Mouse (Mus musculus): Measurements from ENCODE around the gene H1f0. TPM values are rescaled to one million over a fixed set of nuclear protein-coding genes. Genes with fewer than 3 reads are reported as not detected.
A peak's percentile ranks its signal among the peaks of the same experiment; 100 is the strongest.

The H1f0 gene
- total RNA-seq, 2 experiments from 2014 or later: 79.6 to 93.8 TPM

- no peak for DNase-seq (ENCODE audit: low spot score in 2 of 2)
These were observed 38.0 kb downstream of the H1f0 start for GRCm38 (mm10) chr15:79066276-79066675.

- DNase-seq (ENCODE audit: low spot score in 2 of 2): no peak
These were observed 39.4 kb downstream of the H1f0 start for GRCm38 (mm10) chr15:79067631-79068030.

GRCm38 (mm10) chr15:79068416-79068815, 40.2 kb downstream of the H1f0 start:
- DNase-seq (ENCODE audit: low spot score in 2 of 2): no peak

DNA sequence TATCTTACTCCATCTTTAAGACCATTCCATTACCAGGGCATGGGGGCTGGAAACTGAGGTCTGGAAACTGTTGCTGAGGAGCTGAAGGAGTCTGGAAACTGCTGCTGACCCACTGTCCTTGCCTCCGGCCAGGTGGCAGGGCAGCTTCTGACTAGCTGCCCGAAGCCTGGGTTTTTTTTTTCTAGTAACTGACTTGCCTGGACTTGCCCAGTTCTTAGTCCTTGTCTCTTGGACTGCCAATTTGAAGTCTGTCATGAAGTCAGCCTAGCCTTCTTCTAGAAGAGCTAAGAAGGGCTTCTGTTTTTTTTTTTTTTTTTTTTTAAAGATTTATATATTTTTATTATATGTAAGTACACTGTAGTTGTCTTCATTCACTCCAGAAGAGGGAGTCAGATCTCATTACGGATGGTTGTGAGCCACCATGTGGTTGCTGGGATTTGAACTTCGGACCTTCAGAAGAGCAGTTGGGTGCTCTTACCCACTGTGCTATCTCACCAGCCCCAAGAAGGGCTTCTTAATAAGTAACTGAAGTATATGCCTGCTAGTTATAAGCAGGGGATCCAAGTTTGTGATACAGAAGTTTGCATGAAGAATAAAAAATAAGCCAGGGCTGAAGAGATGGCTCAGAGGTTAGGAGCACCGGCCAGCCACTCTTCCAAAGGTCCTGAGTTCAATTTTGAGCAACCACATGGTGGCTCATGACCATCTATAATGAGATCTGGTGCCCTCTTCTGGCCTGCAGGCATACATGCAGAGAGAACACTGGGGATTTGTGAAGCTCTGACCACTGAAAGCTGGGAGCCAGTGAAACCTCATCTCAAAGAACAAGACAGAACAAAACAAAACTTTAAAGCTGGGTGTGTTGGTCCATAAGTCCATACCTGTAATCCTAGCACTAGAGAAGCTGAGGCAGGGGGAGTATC, 43.1 kb downstream of the H1f0 start:
- DNase-seq (ENCODE audit: low spot score in 2 of 2): peak; percentile 30 to 39

GRCm38 (mm10) chr15:79073752-79074151, 45.5 kb downstream of the H1f0 start:
- DNase-seq (ENCODE audit: low spot score in 2 of 2): no peak

DNA sequence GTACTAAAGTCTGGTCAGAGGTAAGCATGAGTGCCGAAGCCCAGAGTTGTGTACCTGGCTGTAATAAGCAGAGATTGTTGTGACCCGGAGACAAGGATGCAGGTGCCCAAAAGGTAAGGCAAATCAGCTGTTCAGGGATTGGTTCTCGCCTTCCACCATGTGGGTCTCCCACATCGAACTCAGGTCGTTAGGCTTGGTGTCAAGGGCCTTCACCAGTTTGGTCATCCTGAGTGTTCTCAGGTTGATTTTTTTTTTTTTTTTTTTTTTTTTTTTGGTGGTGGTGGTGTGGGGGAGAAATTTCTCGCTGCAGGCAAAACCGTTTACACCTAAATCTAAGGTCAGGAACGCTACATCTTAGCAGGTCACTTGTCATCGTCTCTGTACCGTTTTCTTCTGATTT, 46.2 kb downstream of the H1f0 start:
- no peak for DNase-seq (ENCODE audit: low spot score in 2 of 2)

GRCm38 (mm10) chr15:79074913-79075532, 46.8 kb downstream of the H1f0 start, which contains the start of gene Eif3l:
TSS of gene Eif3l (plus strand) at chr15:79075179.
- DNase-seq (ENCODE audit: low spot score in 2 of 2): peak; percentile 88 to 90

GRCm38 (mm10) chr15:79075658-79076365, 47.6 kb downstream of the H1f0 start:
- DNase-seq (ENCODE audit: low spot score in 2 of 2): no peak

- no peak for DNase-seq (ENCODE audit: low spot score in 2 of 2)
These were observed 51.3 kb downstream of the H1f0 start for GRCm38 (mm10) chr15:79079567-79079966.

Small RNAs within 50 kb of the gene (microRNA-seq; reads per million reads assigned to microRNA genes)
- 0.63 to 0.75 reads per million in 2 experiments for gene Mir6956

Other genes starting within 250 kb of the H1f0 start
- gene Card10, start 225.4 kb upstream of the H1f0 start, total RNA-seq (2021): 1 to 10 TPM; 4.8 to 4.9 TPM
- gene Cdc42ep1, start 185.8 kb upstream of the H1f0 start, total RNA-seq (2021): 10 to 100 TPM; 15.3 to 16.3 TPM
- not detected for gene Lgals2, start 172.9 kb upstream of the H1f0 start, total RNA-seq (2021)
- 10 to 100 TPM; 64.6 to 67.2 TPM for gene Gga1, start 151.3 kb upstream of the H1f0 start, total RNA-seq (2021)
- gene Gm49510, start 128.8 kb upstream of the H1f0 start, total RNA-seq (2021): under 1 TPM in 1 of 2 experiments, not detected in 1; 0.52 TPM
- 10 to 100 TPM; 33.8 to 39.9 TPM for gene Sh3bp1, start 128.7 kb upstream of the H1f0 start, total RNA-seq (2021)
- 100 to 1,000 TPM; 178 to 191 TPM for gene Pdxp, start 114.5 kb upstream of the H1f0 start, total RNA-seq (2021)
- gene Lgals1, start 101.7 kb upstream of the H1f0 start, total RNA-seq (2021): 10 to 100 TPM; 26.4 to 26.8 TPM
- gene Nol12, start 93.5 kb upstream of the H1f0 start, total RNA-seq (2021): 10 to 100 TPM; 37.3 to 44.0 TPM
- gene Triobp, start 80.7 kb upstream of the H1f0 start, total RNA-seq (2021): 10 to 100 TPM; 11.0 to 11.3 TPM
- gene Galr3, start 13.4 kb downstream of the H1f0 start, total RNA-seq (2021): under 1 TPM; 0.82 to 0.98 TPM
- 10 to 100 TPM; 17.8 to 24.9 TPM for gene Ankrd54, start 34.4 kb downstream of the H1f0 start, total RNA-seq (2021)
- 10 to 100 TPM; 66.5 to 68.2 TPM for gene Eif3l, start 46.7 kb downstream of the H1f0 start, total RNA-seq (2021)
- gene Micall1, start 80.4 kb downstream of the H1f0 start, total RNA-seq (2021): 10 to 100 TPM; 22.2 to 26.8 TPM
- gene Polr2f, start 112.6 kb downstream of the H1f0 start, total RNA-seq (2021): 100 to 1,000 TPM; 102 to 111 TPM
- 10 to 100 TPM in 1 of 2 experiments, 1 to 10 TPM in 1; 7.3 to 10.8 TPM for gene 1700088E04Rik, start 112.8 kb downstream of the H1f0 start, total RNA-seq (2021)
- gene Sox10, start 136.8 kb downstream of the H1f0 start, total RNA-seq (2021): 10 to 100 TPM; 19.6 to 26.1 TPM
- 10 to 100 TPM; 47.1 to 54.0 TPM for gene Pick1, start 200.7 kb downstream of the H1f0 start, total RNA-seq (2021)
- under 1 TPM; 0.16 to 0.42 TPM for gene Gm49486, start 200.9 kb downstream of the H1f0 start, total RNA-seq (2021)
- gene Slc16a8, start 226.3 kb downstream of the H1f0 start, total RNA-seq (2021): not detected